Mouse (Mus musculus) kidney, postnatal 14 days (tissue): ENCODE measurements around the gene Paqr8.
"Not testable (repeated sequence)": the region's sequence is repeated elsewhere in the genome, so short reads cannot be mapped to it uniquely, and the experiment has no call there.

ENCODE experiments used
- DNase-seq: peaks from one replicate; pipeline ENCODE4 v3.0.0; 2022; ENCODE audit warnings: mixed read lengths

Gene Paqr8

GRCm38 (mm10) chr1:20912527-20913171, 22.2 kb downstream of the Paqr8 start:
- no peak for DNase-seq

- no peak for DNase-seq
Observed at GRCm38 (mm10) chr1:20914769-20915168, 24.4 kb downstream of the Paqr8 start.

- no peak for DNase-seq
Observed at GRCm38 (mm10) chr1:20915608-20916007, 25.2 kb downstream of the Paqr8 start.

GRCm38 (mm10) chr1:20917496-20918050, 27.2 kb downstream of the Paqr8 start:
- DNase-seq: no peak

- DNase-seq: no peak
Observed at GRCm38 (mm10) chr1:20919728-20920127, 29.3 kb downstream of the Paqr8 start.

- no peak for DNase-seq
Observed at GRCm38 (mm10) chr1:20921081-20921528, 30.7 kb downstream of the Paqr8 start.

- DNase-seq: peak; percentile 41
Observed at GRCm38 (mm10) chr1:20922612-20923399, 32.4 kb downstream of the Paqr8 start.

- not testable (repeated sequence) for DNase-seq
Observed at GRCm38 (mm10) chr1:20925324-20925723, 34.9 kb downstream of the Paqr8 start.

- DNase-seq: no peak
Observed at GRCm38 (mm10) chr1:20925926-20926325, 35.5 kb downstream of the Paqr8 start.

GRCm38 (mm10) chr1:20926376-20926775, 36.0 kb downstream of the Paqr8 start:
- no peak for DNase-seq

GRCm38 (mm10) chr1:20928487-20928886, 38.1 kb downstream of the Paqr8 start:
- DNase-seq: no peak

GRCm38 (mm10) chr1:20933457-20933856, 43.1 kb downstream of the Paqr8 start:
- peak; percentile 63 for DNase-seq

- no peak for DNase-seq
Observed at GRCm38 (mm10) chr1:20935106-20935505, 44.7 kb downstream of the Paqr8 start.

- peak; percentile 78 for DNase-seq
Observed at GRCm38 (mm10) chr1:20939046-20939445, 48.6 kb downstream of the Paqr8 start.

- DNase-seq: peak; percentile 68
Observed at GRCm38 (mm10) chr1:20940151-20940550, 49.7 kb downstream of the Paqr8 start.

GRCm38 (mm10) chr1:20941322-20941721, 50.9 kb downstream of the Paqr8 start:
- DNase-seq: no peak

GRCm38 (mm10) chr1:20941857-20942256, 51.5 kb downstream of the Paqr8 start:
- DNase-seq: no peak

- DNase-seq: no peak
Observed at GRCm38 (mm10) chr1:20943016-20943415, 52.6 kb downstream of the Paqr8 start.

GRCm38 (mm10) chr1:20951300-20951763, 60.9 kb downstream of the Paqr8 start, which contains the start of gene Efhc1:
Efhc1 (plus strand) TSS chr1:20951626.
- peak; percentile 94 for DNase-seq

- no peak for DNase-seq
Observed at GRCm38 (mm10) chr1:20951799-20952198, 61.4 kb downstream of the Paqr8 start.

- no peak for DNase-seq
Observed at GRCm38 (mm10) chr1:20954876-20955275, 64.5 kb downstream of the Paqr8 start.

GRCm38 (mm10) chr1:20969642-20970041, 79.2 kb downstream of the Paqr8 start:
- DNase-seq: no peak

- no peak for DNase-seq
Observed at GRCm38 (mm10) chr1:20973389-20973788, 83.0 kb downstream of the Paqr8 start.
